Mouse (Mus musculus): ENCODE data around the gene Fam241a. TPM values are rescaled to one million over a fixed set of nuclear protein-coding genes. Genes with fewer than 3 reads are reported as not detected.

Fam241a gene
- polyA plus RNA-seq, 1 experiment from 2014 or later = 11.7 TPM

GRCm38 (mm10) chr3:127852722-127853121 lies 43.4 kb downstream of the Fam241a start:
- WGBS = 84% methylated on average over 9 of the region's 9 CpGs
- Histone ChIP-seq H3K27me3 (replicated peaks) (peaks cover 14% of the 10 kb centered on the region; the same call in 1 of the 2 replicates), H3K9ac (no peak overlapping the region), H3K4me1 (replicated peaks) (0 out of 2 replicates have a peak, but pooled peaks cover 2% of the 10 kb centered on the region), H3K4me2 (no peak overlapping the region), H3K9me3 (replicated peaks) (no peaks in the 10 kb centered on the region), H3K27ac (ENCODE audit: poor library complexity, severe bottlenecking) (no peak overlapping the region), H3K4me3 (no peak overlapping the region), H3K36me3 (no peaks in the 10 kb centered on the region)
- no peak for ATAC-seq (ENCODE audit: insufficient number of reproducible peaks, low FRiP score)

DNA sequence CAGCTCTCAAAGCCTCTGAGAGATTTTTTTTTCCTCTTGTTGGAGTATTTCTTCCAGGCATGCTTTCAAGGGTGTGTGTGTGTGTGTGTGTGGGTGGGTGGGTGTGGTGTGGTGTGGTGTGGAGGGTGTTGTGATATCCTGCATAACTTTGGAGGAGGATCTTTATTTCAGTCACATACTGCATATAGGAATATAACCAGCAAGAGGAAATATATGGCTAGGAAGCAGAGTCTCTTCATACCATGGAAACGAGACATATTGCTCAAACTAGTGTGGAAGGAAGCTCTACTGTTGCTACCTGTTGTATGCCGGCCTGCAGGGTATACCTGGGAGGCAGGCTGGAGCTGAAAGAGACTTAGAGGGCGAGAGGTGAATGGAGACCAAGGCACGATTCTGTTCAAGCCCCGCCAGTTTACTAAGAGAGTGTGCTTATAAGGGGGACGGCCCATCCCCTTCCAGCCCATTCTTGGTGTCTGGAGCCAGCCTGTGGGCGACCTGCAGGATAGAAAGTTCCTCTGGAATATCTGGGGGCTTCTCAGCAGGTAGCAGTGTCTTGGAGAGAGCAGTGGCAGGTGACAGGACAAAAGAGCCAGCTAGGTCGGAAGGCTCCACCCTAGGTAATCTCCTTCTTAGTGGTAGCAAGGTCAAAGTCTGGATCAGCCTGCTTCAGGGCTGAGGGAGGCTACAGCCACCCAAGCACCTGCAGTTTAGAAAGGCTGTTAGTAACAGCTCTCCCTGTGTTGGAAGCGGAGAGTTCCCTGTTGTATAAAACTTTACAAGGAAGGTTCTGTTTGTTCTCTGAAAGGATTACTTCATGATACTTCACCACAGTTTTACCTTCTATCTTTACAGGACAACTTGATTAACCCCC lies 45.1 kb downstream of the Fam241a start:
- Histone ChIP-seq H3K4me3 (no peak overlapping the region), H3K36me3 (no peaks in the 10 kb centered on the region), H3K9me3 (replicated peaks) (peaks cover 3% of the 10 kb centered on the region; the same call in 1 of the 2 replicates), H3K4me2 (no peak overlapping the region), H3K4me1 (replicated peaks) (0 out of 2 replicates have a peak, but pooled peaks cover 2% of the 10 kb centered on the region), H3K9ac (no peak overlapping the region), H3K27me3 (replicated peaks) (peaks cover 17% of the 10 kb centered on the region; the same call in 1 of the 2 replicates), H3K27ac (ENCODE audit: poor library complexity, severe bottlenecking) (no peak overlapping the region)
- 65% methylated on average over 9 of the region's 9 CpGs for WGBS
- no peak for ATAC-seq (ENCODE audit: insufficient number of reproducible peaks, low FRiP score)

GRCm38 (mm10) chr3:127849922-127850321 lies 46.2 kb downstream of the Fam241a start:
- Histone ChIP-seq H3K27ac (ENCODE audit: poor library complexity, severe bottlenecking) (no peak overlapping the region), H3K4me1 (replicated peaks) (0 out of 2 replicates have a peak, but pooled peaks cover 2% of the 10 kb centered on the region), H3K4me3 (no peak overlapping the region), H3K4me2 (no peak overlapping the region), H3K9ac (no peak overlapping the region), H3K27me3 (replicated peaks) (peaks cover 24% of the 10 kb centered on the region; the same call in 1 of the 2 replicates), H3K36me3 (no peaks in the 10 kb centered on the region), H3K9me3 (replicated peaks) (peaks cover 5% of the 10 kb centered on the region; the same call in 1 of the 2 replicates)
- ATAC-seq (ENCODE audit: insufficient number of reproducible peaks, low FRiP score) = no peak
- 68% methylated on average over 5 of the region's 5 CpGs for WGBS

- Histone ChIP-seq H3K27ac (ENCODE audit: poor library complexity, severe bottlenecking) (no peak overlapping the region), H3K9me3 (replicated peaks) (peaks cover 5% of the 10 kb centered on the region; the same call in 1 of the 2 replicates), H3K9ac (no peak overlapping the region), H3K4me1 (replicated peaks) (no peaks in the 10 kb centered on the region), H3K4me2 (no peak overlapping the region), H3K36me3 (no peaks in the 10 kb centered on the region), H3K27me3 (replicated peaks) (peaks cover 28% of the 10 kb centered on the region; the same call in 1 of the 2 replicates), H3K4me3 (no peak overlapping the region)
- WGBS = 78% methylated on average over 11 of the region's 11 CpGs
- ATAC-seq (ENCODE audit: insufficient number of reproducible peaks, low FRiP score) = no peak
Measured at GRCm38 (mm10) chr3:127848088-127848808, 47.9 kb downstream of the Fam241a start.

GRCm38 (mm10) chr3:127843941-127844327 lies 52.2 kb downstream of the Fam241a start:
- WGBS = 60% methylated on average over 5 of the region's 5 CpGs
- no peak overlapping the region for H3K4me3 ChIP-seq
- peaks cover 5% of the 10 kb centered on the region; the same call in 1 of the 2 replicates for H3K9me3 ChIP-seq (replicated peaks)
- H3K4me1 ChIP-seq (replicated peaks) = no peaks in the 10 kb centered on the region
- ATAC-seq (ENCODE audit: insufficient number of reproducible peaks, low FRiP score) = no peak
- H3K27ac ChIP-seq (ENCODE audit: poor library complexity, severe bottlenecking) = no peak overlapping the region
- peaks cover 26% of the 10 kb centered on the region for H3K27me3 ChIP-seq (replicated peaks)
- H3K4me2 ChIP-seq = no peak overlapping the region
- no peak overlapping the region for H3K9ac ChIP-seq
- no peaks in the 10 kb centered on the region for H3K36me3 ChIP-seq

DNA sequence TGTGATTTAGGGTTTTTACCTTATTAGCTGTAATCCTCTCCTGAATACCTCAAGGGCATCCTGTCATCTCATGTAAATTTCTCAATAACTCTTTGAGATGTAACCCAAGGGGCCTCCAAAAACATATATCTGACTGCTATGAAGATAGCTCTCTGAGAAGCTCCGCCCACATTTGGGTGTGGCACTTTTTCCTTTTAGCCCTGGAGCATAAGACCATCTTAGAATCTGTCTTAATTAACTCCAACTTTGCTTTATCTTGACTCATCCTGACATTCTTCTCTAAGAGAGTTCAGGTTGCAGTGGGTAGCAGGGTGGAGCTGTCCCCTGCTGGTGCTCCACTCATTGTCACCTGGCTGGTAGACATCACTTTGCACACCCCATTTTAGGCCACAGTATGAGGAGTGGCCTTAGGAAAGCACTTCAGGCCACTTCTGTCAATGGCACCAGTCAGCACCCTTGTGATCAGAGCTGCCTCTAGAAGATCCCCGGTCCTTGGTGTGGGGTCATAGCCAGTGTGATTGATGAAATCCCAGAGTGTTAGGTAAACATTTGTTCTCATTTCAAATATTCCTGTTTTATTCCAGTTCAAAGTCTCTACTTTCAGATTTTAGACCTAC lies 52.7 kb downstream of the Fam241a start:
- no peak for ATAC-seq (ENCODE audit: insufficient number of reproducible peaks, low FRiP score)
- Histone ChIP-seq H3K4me2 (no peak overlapping the region), H3K9me3 (replicated peaks) (peaks cover 5% of the 10 kb centered on the region; the same call in 1 of the 2 replicates), H3K4me1 (replicated peaks) (no peaks in the 10 kb centered on the region), H3K27ac (ENCODE audit: poor library complexity, severe bottlenecking) (no peak overlapping the region), H3K27me3 (replicated peaks) (peaks cover 26% of the 10 kb centered on the region), H3K36me3 (no peaks in the 10 kb centered on the region), H3K4me3 (no peak overlapping the region), H3K9ac (no peak overlapping the region)
- 60% methylated on average over 2 of the region's 2 CpGs for WGBS

DNA sequence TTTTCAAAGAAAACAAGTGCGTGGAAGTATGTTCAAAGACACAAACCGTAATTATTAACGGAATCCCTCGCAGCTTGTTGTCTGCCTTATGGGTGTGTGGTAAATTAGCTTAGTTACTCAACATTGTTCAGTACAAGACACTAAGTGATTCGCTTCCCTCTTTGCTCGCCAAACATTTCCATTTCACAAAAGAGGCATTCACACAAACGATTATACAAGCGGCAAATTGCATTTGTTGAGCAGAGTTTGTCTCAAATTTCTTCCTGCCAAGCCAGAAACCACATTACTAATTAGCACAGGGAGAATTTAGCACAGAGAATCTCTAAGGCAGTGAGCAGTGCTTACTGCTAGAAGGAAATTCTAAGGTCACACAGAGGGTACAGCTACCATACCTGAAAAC lies 54.2 kb downstream of the Fam241a start:
- H3K4me3 ChIP-seq = no peak overlapping the region
- no peak overlapping the region for H3K9ac ChIP-seq
- no peaks in the 10 kb centered on the region for H3K36me3 ChIP-seq
- H3K27ac ChIP-seq (ENCODE audit: poor library complexity, severe bottlenecking) = no peak overlapping the region
- H3K27me3 ChIP-seq (replicated peaks) = peaks cover 26% of the 10 kb centered on the region
- peaks cover 5% of the 10 kb centered on the region; the same call in 1 of the 2 replicates for H3K9me3 ChIP-seq (replicated peaks)
- WGBS = 83% methylated on average over 8 of the region's 8 CpGs
- ATAC-seq (ENCODE audit: insufficient number of reproducible peaks, low FRiP score) = no peak
- H3K4me1 ChIP-seq (replicated peaks) = peaks cover 2% of the 10 kb centered on the region; the same call in 1 of the 2 replicates
- H3K4me2 ChIP-seq = no peak overlapping the region

DNA sequence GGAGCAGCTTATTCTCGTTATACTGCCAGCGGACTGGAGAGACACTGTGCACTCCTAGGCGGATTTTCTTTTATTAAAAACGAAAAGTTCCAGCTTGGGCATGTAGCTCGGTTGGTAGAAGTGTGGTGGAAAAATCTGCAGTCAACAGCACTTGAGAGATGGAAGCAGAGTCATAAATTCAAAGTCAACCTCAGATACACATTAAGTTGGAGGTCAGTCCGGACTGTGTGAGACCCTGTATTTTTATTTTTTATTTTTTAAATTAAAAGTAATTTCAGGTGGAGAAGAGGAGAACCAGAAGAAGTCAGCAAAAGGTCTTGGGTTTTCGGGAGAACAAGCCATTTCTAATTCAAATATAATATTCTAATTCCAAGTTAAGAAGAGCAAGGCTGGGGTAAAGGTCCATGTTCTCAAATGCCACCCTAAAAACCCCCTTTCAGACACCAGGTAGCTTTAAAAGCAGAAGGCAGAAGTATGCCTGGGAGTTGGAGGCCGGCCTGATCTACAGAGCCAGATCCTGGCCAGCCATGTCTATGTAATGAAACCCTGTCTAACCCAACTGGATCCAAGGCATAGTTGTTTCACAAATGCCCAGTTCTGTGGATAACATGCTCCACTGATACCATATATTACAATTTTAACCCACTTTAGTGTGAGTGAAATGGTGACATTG lies 58.0 kb downstream of the Fam241a start:
- Histone ChIP-seq H3K36me3 (no peaks in the 10 kb centered on the region), H3K27ac (ENCODE audit: poor library complexity, severe bottlenecking) (peak overlapping the region; percentile 92), H3K9me3 (replicated peaks) (no peaks in the 10 kb centered on the region), H3K4me2 (peak overlapping the region; percentile 97), H3K4me3 (peak overlapping the region; percentile 95), H3K4me1 (replicated peaks) (peaks cover 10% of the 10 kb centered on the region; the same call in 1 of the 2 replicates), H3K9ac (peak overlapping the region; percentile 66), H3K27me3 (replicated peaks) (peaks cover 12% of the 10 kb centered on the region)
- ATAC-seq (ENCODE audit: insufficient number of reproducible peaks, low FRiP score) = no peak
- whole genome bisulfite sequencing = 32% methylated on average over 8 of the region's 8 CpGs

DNA sequence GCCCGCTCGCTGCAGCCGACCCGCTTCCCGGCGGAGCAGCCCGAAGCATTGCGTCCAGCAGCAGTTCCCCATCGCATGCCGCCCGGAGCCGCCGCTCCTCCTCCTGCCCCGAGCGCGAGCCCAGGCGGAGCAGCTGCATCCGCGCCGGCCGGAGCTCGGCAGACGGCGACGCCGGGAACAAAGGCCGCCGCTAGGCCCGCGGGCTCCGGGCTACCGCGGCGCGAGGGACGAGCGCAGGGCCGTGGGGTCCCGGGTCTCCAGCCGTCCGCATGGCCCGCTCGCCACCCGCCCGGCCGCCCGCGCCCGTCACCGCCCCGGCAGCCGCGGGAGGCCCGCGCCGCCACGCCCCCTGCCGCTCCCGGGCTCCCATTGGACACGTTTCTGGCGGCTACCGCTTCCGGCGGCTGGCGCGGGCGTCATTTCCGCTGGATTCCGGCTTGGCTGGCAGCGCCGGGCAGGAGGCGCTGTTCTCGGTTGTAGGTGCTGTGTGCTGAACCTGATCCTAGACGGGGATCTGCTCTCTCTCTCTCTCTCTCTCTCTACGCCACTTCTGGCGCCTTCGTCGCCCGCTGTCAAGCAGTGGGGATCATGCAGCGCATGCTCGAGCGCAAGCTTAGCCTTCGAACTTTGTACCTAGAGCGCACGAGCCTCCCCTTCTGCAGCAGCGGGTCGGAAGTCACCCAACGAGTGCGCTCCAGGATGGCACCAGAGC lies 58.8 kb downstream of the Fam241a start, which contains the start of gene Ap1ar:
Gene Ap1ar (minus strand): TSS at position 370 of the 712 bp plus-strand sequence.
- Histone ChIP-seq H3K9me3 (replicated peaks) (no peaks in the 10 kb centered on the region), H3K4me3 (peak within 1 kb of the TSS; percentile 95), H3K36me3 (no peaks in the 10 kb centered on the region), H3K9ac (peak within 1 kb of the TSS; percentile 94), H3K4me1 (replicated peaks) (peaks cover 10% of the 10 kb centered on the region; the same call in 1 of the 2 replicates), H3K4me2 (peak within 1 kb of the TSS; percentile 97), H3K27ac (ENCODE audit: poor library complexity, severe bottlenecking) (peak within 1 kb of the TSS; percentile 92), H3K27me3 (replicated peaks) (peaks cover 10% of the 10 kb centered on the region)
- WGBS = under 1% methylated on average over 82 of the region's 89 CpGs
- peak; percentile 96 for ATAC-seq (ENCODE audit: insufficient number of reproducible peaks, low FRiP score)

GRCm38 (mm10) chr3:127836798-127837153 lies 59.3 kb downstream of the Fam241a start:
- Histone ChIP-seq H3K4me2 (peak overlapping the region; percentile 97), H3K9ac (peak overlapping the region; percentile 94), H3K36me3 (no peaks in the 10 kb centered on the region), H3K27ac (ENCODE audit: poor library complexity, severe bottlenecking) (peak overlapping the region; percentile 92), H3K4me1 (replicated peaks) (peaks cover 10% of the 10 kb centered on the region; the same call in 1 of the 2 replicates), H3K27me3 (replicated peaks) (peaks cover 5% of the 10 kb centered on the region; the same call in 1 of the 2 replicates), H3K4me3 (peak overlapping the region; percentile 95), H3K9me3 (replicated peaks) (no peaks in the 10 kb centered on the region)
- WGBS = 0% methylated on average over 17 of the region's 17 CpGs
- ATAC-seq (ENCODE audit: insufficient number of reproducible peaks, low FRiP score) = no peak
